Mouse (Mus musculus) brain, embryonic 18.5 days (tissue): ENCODE results near the gene Tal1.

Source experiments
- DNase-seq: peaks from one replicate; pipeline ENCODE4 v3.0.0-alpha.2; 2012; ENCODE audit warnings: low read depth, low spot score

The Tal1 gene

DNA sequence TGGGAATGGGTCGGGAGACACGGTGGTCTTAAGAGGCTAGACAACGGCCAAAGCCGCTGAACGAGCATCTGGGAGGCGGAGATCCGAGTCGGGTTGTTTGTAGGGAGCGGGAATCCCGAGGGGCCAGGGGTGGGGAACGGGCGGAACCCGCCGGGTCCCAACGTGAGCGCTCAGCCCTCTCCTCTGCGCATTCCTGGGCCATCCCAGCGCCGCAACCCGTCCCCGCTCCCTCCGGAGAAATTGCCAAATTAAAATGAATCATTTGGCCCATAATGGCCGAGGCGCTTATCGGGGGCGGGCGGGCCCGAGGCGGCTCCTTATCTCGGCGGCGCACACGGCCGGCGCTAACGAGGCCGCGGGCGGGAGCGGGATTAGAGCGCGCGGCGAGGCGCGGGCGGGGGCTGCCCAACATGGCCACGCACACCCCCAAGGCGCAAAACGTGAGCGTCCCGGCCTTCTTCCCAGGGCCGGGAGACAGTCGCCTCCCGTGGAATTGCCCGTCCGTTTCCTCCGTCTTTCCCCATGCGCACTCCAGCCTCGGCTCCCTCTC is at the start of gene Tal1:
Gene Tal1, plus strand, starts transcription at position 56 of the 550 bp plus-strand sequence.
- no peak for DNase-seq

DNA sequence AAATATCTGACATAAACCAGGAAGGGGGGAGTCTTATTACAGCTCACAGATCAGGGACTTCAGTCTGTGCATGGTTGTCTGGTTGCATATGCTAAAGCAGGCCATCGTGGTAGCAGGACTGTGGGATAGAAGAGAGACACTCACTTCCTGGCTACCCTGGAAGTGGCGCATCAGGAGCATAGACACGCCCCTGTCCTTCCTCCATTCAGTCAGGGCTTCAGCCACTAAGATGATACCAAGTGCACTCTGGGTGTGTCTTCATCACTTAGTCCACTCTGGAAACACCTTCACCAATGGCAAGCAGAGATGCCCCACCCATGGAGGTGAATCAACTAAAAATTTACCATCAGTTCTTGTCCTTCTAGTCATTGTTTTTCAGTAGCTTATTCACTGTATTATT is 42.0 kb upstream of the Tal1 start:
- no peak for DNase-seq

DNA sequence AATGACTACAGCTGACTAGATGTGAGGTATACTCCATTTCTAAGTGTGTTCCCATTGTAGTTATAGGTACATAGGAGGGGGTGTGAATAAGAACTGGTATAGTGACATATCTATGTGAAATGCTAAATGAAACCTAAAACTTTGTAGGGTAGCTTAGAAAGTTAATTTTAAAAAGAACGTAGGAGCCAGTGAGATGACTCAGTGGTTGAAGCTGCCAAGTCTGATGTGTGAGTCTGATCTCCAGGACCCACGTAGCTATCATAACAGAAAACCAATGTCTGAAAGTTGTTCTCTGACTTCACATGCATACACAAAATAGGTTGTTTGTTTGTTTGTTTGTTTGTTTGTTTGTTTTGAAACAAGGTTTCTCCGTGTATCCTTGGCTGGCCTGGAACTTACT is 36.2 kb upstream of the Tal1 start:
- no peak for DNase-seq

DNA sequence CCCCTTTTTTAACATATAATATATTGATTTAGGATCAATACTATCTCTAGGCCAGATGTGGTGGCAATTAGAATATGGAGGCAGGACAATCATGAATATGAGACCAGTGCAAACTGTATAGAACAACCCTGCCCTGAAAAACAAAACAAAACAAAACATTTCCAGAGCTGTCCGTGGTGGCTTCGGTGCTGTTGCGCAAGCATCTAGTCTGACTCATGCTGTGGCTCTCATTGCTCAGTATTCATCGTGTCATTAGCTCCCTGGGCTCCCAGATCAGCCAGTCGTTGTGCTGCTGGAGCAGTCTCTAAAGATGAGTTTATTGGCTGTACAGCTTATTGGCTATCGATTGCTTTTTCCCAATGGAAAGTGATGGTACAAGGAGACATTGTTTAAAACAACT is 21.2 kb upstream of the Tal1 start:
- no peak for DNase-seq

DNA sequence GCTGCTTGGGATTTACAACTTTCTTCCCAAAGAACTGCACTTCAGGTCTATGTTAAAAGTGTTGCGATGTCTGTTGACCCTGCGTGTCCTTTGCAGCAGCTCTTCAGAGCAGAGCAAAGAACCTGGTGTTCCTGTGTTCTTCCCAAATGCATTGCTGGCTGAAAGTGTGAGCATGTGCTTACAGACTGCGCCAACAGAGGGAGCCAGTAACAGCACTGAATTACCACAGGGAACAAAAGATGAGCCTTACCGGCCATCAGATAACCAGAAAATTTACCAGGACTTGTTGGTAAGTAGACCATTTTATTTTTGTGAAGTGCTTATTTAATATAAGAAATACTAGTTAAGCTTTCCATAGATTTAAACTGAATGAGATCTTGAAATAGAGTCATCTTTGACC is 18.0 kb upstream of the Tal1 start:
- DNase-seq = no peak

DNA sequence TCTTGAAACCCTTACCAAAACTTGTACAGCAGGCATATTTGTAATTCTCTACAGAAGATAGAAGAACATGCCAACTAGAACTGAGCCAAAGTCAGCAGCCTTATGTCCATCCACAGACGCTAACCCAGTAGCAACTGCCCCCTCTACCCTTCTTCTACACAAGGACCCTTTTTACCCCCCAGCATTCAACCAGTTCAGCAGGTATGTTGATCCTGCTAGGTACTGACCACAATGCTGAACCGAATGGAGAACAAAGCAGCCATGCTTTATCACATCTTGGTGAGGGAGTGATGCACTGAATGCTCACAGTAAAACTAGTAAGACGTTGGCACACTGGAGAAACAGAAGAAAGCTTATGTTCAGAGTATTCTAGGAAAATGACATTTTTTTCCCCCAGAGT is 10.6 kb upstream of the Tal1 start:
- no peak for DNase-seq

DNA sequence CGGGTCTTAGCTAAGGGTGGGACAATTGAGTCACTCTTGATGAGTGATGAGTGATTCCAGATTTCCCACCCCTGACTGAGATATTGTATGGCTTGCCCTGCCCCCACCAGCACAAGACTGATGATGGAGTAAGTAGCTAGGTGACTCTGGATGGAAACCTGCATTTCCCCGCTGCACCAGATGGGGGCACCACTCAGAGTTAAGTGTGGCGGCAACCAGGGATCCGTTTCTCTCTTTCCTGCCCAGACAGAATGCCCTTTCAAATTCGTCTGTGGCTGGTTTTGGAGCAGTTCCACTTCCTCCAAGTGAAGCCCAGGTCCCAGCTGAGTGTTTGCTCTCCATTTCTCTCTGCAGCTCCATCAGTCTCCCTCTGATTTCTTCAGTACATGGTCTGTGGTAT is 8.5 kb upstream of the Tal1 start:
- DNase-seq = no peak

DNA sequence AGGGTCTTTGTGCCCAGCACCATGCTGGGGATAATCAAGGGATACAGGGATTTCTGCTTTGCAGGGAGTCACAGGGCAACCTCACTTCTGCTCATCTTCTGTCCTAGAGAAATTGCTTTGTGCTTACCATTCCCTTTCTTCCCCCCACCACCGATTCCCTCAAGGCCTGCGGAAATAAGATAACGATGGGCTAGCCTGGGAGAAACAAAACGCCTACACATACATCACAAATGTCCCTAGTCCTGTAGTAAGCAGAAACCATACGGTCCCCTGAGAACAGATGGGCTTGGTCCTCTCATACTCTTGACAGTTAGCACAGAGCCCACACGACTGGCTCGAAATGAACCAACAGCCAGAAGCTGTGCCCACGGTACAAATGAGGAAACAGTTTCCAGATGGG is 8.0 kb upstream of the Tal1 start:
- DNase-seq = no peak

DNA sequence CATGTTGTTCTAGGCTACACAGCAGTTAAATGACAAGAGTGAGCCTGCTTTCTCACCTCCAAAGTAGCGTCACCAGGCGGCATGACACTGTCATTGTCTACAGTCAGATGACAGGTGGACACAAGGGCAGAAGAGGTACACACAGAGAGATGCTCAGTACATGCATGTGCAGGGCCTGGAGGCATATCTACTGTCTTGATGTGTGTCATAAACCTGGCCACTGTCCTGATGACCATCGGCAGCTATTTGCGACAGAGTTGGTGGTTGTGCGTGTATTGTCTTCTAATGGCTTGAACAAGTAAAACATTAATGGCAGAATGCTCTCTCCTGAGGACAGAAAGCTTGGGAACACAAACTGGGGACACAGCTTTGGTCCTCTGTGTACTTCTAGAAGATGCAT is 5.0 kb upstream of the Tal1 start:
- DNase-seq = no peak

DNA sequence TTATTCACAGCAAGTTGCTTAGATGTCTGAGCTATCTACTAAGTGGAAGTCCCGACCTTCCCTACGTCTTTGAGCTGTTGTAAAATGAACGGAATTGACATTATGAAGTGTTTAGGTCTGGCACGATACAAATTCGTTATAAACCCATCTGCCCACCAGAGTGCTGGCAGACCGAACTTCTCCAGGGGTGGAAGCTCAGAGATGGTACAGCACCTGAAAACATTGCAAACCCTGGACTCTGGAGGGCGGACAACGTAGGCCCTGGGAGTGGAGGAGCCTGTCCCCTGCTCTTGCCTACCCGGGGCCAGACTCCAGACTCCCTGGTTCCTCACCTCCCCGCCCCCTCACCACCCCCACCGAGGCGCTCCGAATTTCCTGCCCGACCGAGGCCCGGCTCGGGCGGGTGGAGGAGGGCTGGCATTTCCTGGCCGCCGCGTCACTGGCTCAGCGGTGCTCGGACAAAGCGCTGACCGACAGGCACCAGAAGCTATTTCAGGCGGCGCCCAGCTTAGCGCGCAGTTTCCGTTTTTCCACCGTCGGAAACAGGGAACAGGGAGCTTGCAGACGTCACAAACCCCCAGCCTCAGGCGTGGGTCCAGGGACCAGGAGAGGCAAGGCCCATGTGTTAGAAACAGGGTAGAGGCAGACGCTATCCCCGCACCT is 3.8 kb upstream of the Tal1 start:
- no peak for DNase-seq

DNA sequence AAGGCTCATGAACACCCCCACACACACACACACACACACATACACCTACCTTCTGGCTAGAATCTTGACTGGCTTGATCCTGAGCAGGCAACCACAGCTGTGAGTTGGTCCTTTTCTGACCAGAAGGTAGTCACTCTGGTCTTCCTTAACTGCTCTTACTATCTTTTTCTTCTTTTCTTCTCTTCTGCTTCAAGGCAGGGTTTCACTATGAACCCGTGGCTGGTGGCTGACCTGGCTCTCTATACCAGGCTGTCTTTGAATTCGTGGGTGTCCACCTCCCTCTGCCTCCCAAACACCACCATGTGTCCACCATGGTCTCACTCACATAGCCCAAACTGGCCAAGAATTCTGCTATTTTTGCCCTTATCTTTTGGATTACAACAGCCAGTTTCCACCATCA is 1.2 kb upstream of the Tal1 start:
- no peak for DNase-seq

DNA sequence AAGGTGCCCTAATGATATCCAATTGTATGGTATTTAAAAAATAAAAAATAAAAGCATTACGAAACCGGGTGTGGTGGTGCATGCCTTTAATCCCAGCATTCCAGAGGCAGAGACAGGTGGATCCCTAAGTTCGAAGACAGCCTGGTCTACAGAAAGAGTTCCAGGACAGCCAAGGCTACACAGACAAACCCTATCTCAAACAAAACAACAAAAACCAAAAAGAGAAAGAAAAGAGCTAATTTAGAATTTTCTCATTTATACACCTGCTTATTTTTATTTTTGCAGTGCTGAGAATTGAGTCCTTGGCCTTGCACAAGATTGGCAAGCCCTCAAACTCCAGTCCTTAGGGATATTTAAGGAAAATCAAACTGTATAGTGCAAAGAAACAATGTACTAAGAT is 535 bp upstream of the Tal1 start:
- DNase-seq = no peak

DNA sequence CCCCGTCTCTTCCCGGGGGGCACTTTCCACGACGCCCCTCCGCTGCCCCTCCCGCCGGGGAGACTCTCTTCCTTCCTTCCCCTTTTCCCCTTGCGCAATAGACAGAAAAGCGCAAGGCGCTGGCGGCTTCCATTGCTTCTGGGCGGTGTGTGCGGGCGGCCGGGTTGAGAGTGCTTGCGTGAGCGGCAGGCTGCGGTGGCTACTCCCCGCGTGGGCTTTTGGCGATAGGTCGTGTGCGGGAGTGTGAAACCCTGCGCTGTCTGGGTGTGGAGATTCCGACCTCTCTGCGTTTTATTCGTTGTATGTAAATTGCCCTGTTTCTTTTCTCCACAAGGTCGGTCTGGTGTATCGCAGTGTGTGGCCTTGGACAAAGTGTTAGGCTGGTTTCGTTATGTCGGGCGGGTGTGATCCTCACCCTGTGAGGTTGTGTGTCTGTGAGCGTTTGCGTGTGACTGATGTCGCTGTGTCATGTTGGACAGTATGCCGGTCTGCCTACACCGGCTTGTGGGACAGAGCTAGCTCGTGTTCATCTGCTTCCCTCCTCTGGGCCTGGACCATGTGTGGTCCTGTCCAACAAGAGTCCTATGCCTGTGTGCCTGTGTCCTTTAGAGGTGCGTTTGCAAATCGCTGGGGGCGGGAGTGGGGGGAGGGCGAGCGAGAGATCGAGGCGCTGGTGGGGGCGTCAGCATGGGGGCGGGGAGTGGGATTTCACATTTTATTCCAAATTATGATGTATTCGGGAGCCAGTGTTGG is 871 bp downstream of the Tal1 start:
- DNase-seq = no peak

DNA sequence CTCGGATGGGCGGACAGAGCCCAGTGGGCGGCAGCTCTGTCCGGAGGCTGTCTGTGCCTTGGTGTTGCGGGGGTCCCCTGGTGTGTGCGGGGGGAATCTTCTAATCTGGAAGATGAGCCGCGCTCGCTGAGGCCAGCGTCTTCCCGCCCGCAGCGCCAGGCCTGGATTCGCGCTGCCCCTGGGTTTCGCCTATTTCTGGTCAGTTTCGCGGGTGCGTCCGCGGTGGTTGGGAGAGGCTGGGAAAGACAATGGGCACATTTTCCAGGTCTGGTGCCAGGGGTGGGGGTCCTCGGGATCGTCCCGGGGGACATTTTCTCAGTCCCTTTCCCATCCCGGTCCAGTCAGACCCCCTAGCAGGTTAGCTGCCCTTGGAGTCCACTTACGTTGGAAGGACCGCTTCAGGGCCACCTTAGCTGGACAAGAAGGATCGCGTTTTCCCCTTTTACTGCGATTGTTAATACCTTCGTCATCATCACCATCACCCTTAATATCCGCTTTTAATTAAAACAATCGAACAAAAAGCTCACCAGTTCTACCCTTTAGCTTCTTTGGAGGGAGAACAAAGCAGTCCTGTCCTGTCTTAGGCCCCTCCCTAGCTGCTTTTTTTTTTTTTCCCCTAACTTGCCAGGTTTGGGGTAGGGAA is 1.6 kb downstream of the Tal1 start:
- no peak for DNase-seq

DNA sequence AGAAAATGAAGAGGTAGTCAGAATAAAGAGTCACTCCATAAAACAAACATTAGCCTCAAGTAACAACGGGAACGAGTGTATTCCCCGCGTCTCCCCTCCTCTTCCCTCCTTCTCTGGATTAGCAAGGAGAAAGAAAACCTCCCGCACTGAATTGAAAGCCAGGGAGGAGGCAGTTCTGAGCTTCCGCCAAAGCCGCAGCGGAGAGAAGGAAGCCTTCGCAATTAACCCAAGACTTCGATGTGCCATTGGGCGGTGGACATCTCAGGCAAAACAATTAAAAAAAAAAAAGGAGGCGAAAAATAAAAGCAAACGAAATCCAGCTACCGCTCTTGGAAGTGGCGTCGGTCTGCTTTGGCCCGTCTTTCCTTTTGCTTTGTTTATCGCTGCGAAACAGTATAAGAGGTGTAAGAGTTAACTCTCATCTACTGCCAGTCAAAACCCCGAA is 2.1 kb downstream of the Tal1 start:
- no peak for DNase-seq

DNA sequence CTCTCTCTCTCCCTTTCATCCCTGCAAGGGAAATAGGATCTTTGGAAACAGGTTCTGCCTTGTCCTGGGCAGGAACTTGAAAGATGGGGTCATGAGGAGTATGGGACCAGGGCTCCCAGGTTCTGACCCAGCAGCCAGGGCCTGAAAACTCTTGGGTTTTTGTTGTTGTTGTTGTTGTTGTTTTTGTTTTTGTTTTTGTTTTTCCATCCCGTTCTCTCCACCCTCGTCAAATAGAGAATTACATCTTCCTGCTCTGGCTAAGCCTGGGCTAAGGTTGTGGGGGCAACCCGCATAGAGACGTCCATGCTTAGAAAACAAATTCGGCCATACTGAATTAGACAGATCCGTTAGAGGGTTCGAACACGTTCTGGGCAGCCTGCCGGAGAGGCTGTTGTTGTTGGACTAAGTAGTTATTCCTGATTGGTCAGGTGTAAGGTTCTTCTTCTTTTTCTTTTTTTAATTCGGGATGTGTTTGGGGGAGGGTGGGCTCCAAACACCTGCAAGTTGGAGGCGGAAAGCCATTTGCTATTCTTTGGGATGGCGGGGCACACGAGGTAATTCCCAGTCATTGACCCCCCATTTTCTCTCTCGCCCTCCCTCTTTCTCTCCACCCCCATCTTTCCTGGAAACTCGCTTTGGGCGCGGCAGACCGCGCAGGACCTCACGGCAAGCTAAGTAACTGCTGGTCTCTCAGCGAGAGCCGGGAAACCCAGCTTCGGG is 2.8 kb downstream of the Tal1 start:
- no peak for DNase-seq

DNA sequence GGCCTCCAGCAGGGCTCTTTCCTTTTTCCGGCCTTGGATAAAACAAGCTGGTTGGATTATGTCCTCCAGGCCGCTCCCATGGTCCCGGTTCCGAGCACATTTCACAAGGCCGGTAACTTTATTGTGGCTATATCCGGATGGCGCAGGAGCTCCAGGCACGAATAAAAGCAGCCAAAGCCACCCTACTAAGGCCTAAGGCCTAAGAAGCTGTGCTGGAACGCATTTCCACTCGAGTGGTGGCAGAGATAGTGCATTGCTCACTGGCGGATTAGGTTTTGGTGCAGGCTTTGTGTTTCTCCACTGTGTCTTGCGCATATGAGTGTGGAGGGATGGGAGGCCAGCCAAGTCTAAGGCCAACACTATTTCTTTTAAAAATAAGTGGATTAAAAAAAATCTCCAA is 3.6 kb downstream of the Tal1 start:
- no peak for DNase-seq

DNA sequence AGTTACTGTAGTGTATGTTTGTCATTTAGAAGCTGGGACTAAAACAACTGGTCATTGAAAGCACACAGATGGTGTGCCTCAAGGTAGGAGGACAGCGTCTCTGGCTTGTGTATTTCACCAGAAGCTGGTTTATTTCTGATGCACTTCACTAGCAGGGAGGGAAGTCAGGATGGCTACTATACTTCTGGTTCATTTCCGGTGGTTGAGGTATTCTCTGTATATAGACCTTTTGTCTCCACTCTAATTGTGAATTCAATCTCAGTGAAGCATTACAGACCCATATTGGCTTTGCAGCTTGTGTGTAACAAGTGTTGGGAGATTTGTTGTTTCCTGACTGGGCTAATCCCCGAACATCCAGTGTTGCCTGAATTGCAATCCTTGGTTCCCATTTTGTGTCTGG is 4.5 kb downstream of the Tal1 start:
- no peak for DNase-seq

DNA sequence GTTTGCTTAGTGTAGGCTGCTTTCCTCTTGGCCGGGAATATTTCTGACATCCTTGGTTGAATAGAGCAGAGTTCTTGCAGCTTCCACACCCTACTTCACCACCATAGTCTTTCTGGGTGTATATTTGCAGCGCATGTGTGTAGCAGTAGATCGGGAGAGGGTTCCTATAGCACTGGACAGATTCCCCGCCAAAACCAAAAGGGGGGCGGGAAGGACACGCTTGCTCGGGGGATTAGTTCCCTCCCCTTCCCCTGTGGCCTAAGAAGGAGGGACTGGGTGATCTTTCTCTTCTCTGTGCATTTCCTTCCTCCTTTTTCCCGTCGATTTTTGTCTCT is 6.3 kb downstream of the Tal1 start:
- no peak for DNase-seq

DNA sequence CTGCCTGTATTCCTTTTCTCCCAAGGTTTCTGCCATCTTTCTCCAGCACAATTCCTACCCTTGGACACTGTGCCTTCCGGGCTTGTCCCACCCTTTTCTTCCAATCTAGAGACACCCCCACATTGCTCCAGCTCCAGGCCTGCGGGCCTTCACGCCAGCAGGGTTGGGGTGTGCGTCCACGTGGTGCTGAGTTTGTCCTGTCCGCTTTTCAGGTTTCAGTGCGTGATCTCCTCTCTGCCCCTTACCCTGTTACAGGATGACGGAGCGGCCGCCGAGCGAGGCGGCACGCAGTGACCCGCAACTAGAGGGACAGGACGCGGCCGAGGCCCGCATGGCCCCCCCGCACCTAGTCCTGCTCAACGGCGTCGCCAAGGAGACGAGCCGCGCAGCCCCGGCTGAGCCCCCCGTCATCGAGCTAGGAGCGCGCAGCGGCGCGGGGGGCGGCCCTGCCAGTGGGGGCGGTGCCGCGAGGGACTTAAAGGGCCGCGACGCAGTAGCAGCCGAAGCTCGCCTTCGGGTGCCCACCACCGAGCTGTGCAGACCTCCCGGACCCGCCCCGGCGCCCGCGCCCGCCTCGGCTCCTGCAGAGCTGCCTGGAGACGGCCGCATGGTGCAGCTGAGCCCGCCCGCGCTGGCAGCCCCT is 6.8 kb downstream of the Tal1 start:
- no peak for DNase-seq

DNA sequence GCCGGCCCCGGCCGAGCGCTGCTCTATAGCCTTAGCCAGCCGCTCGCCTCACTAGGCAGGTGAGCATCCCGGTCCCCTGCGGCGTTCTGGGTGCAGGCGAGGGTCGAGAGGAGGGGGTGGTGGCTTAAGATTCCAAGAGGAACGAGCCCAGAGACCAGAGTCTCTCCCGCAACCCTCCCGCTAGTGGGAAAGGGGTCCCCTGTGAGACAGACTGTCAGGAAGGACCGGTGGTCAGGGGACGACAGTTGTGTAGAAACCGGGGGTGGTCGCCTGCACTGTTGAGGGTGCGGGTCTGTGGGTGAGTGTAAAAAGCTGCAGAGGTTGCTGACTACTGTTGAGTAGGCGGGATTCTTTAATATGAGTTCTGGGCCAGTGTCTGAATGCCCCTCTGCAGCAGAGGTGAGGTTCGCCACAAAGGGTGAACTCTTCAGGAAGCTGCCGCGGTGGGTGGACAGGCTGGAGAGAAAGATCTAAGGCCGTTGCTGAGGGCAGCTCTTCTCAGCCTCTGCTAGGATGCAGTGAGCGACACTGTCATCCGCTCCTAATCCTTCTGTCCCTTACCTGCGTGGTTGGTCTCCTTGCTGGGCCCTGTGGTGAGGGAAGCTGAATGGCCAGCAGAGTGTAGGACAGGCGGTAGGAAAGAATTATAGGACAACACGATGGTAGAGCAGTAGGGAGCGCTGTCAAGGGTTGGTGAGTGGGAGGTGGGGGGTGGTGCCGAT is 7.5 kb downstream of the Tal1 start:
- no peak for DNase-seq
